Mouse (Mus musculus): Measurements from ENCODE around the gene Nrip1.
A peak's percentile ranks its signal among the peaks of the same experiment; 100 is the strongest.

Nrip1 gene

GRCm38 (mm10) chr16:76265301-76265700, 108.3 kb downstream of the Nrip1 start:
- DNase-seq: no peak

- no peak for DNase-seq
These were observed 110.2 kb downstream of the Nrip1 start for GRCm38 (mm10) chr16:76263393-76263792.

GRCm38 (mm10) chr16:76260296-76260695, 113.3 kb downstream of the Nrip1 start:
- DNase-seq: no peak

GRCm38 (mm10) chr16:76251826-76252225, 121.8 kb downstream of the Nrip1 start:
- peak; percentile 85 to 87 for DNase-seq

- DNase-seq: no peak
These were observed 124.1 kb downstream of the Nrip1 start for GRCm38 (mm10) chr16:76249345-76250091.

- peak; percentile 68 to 71 for DNase-seq
These were observed 130.8 kb downstream of the Nrip1 start for GRCm38 (mm10) chr16:76242850-76243249.

GRCm38 (mm10) chr16:76241266-76241665, 132.4 kb downstream of the Nrip1 start:
- no peak for DNase-seq

GRCm38 (mm10) chr16:76239353-76239752, 134.3 kb downstream of the Nrip1 start:
- no peak for DNase-seq

- DNase-seq: no peak
These were observed 134.8 kb downstream of the Nrip1 start for GRCm38 (mm10) chr16:76238784-76239183.

Data from cerebellum, postnatal 36 days (tissue).